Mouse (Mus musculus) forebrain, embryonic 16.5 days (tissue): Measurements from ENCODE around the gene 1700040F15Rik. TPM values are rescaled to one million over a fixed set of nuclear protein-coding genes. Genes with fewer than 3 reads are reported as not detected.
"Not testable (repeated sequence)": the region's sequence is repeated elsewhere in the genome, so short reads cannot be mapped to it uniquely, and the experiment has no call there.

ENCODE experiments used
- ATAC-seq: fragments of 200-750 bp; cut with Nextera tagmentation; 2 replicates; pipeline ENCODE4 v1.8.0; 2017; ENCODE audit warnings: mild to moderate bottlenecking, moderate library complexity
- H3K27ac ChIP-seq: fragments of 300-500 bp; sonication (generic); 2 replicates; pipeline ENCODE4 v1.5.1; 2014; ENCODE audit warnings: low read length, control low read depth
- H3K27me3 ChIP-seq: fragments of 300-500 bp; sonication (generic); replicated peaks from 2 replicates; pipeline ENCODE4 v1.6.1; 2014; ENCODE audit warnings: low read length; ENCODE audit not compliant: control insufficient read depth, insufficient read depth
- H3K36me3 ChIP-seq: fragments of 300-500 bp; sonication (generic); 2 replicates; pipeline ENCODE4 v1.6.1; 2014; ENCODE audit not compliant: control insufficient read depth, insufficient read depth
- H3K4me1 ChIP-seq: fragments of 300-500 bp; sonication (generic); replicated peaks from 2 replicates; pipeline ENCODE4 v1.6.1; 2014; ENCODE audit warnings: low read length; ENCODE audit not compliant: control insufficient read depth, insufficient read depth
- H3K4me2 ChIP-seq: fragments of 300-500 bp; sonication (generic); 2 replicates; pipeline ENCODE4 v1.6.1; 2014; ENCODE audit warnings: mild to moderate bottlenecking, low read length, control low read depth
- H3K4me3 ChIP-seq: fragments of 300-500 bp; sonication (generic); replicated peaks from 2 replicates; pipeline ENCODE4 v1.5.1; 2014; ENCODE audit warnings: mild to moderate bottlenecking, low read length, control low read depth
- H3K9ac ChIP-seq: fragments of 300-500 bp; sonication (generic); replicated peaks from 2 replicates; pipeline ENCODE4 v1.6.1; 2014; ENCODE audit warnings: low read depth, low read length, control low read depth
- H3K9me3 ChIP-seq: fragments of 300-500 bp; sonication (generic); 2 replicates; pipeline ENCODE4 v1.6.1; 2016; ENCODE audit warnings: low read length; ENCODE audit not compliant: control insufficient read depth
- WGBS: fragments of 180-500 bp; shearing (Covaris S2); extraction: QIAGEN DNeasy Blood & Tissue Kit; methylation state at CpG from one replicate; pipeline ENCODE4 v1.1.7; 2014; 5-methylcytosine and 5-hydroxymethylcytosine counted together
- polyA plus RNA-seq: library from polyadenylated mRNA; unstranded; fragments of >200 nt; fragmentation: Nextera tagmentation; extraction: Ambion mirVana; gene quantifications from 2 replicates; pipeline ENCODE4 v1.2.1, GENCODE M21; 2015

1700040F15Rik gene
- polyA plus RNA-seq = not detected in 2 replicates

- H3K36me3 ChIP-seq, H3K4me2 ChIP-seq, H3K27me3 ChIP-seq, H3K4me1 ChIP-seq, ATAC-seq, H3K4me3 ChIP-seq, H3K27ac ChIP-seq, H3K9ac ChIP-seq, H3K9me3 ChIP-seq: not testable (repeated sequence)
- WGBS = no CpG with 5 or more reads among the region's 8 CpGs
Measured at GRCm38 (mm10) chrY:61101947-61102346, at the start of gene 1700040F15Rik. Gene 1700040F15Rik, plus strand, starts transcription at chrY:61102247.
